Mouse (Mus musculus): Measurements from ENCODE around the gene Nbeal2.

Nbeal2 gene

GRCm38 (mm10) chr9:110645219-110645618 lies 8.7 kb downstream of the Nbeal2 start:
- no peak for DNase-seq (ENCODE audit: low spot score)

DNA sequence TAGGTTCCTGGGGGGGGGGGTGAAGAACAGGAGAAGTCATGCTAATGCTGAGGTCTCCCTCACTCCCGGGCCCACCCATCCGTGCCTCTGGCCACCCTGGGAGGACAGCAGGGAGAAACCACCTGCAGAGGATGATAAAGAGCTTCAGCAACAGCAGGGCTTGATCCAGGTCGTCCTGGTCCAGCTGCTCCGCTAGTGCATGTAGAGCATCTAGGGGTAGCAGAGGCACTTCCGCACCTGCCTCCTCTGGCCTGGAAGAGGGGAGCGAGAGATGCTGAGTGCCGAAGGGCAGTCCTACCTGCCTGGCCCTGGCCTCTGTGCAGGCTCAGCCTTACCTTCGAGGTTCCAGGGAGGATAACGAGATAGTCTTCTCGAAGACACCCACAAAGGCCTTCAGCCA lies 9.7 kb downstream of the Nbeal2 start:
- no peak for DNase-seq (ENCODE audit: low spot score)

GRCm38 (mm10) chr9:110643787-110644186 lies 10.2 kb downstream of the Nbeal2 start:
- no peak for DNase-seq (ENCODE audit: low spot score)

- DNase-seq (ENCODE audit: low spot score) = no peak
These were observed 11.0 kb downstream of the Nbeal2 start for GRCm38 (mm10) chr9:110642812-110643524.

DNA sequence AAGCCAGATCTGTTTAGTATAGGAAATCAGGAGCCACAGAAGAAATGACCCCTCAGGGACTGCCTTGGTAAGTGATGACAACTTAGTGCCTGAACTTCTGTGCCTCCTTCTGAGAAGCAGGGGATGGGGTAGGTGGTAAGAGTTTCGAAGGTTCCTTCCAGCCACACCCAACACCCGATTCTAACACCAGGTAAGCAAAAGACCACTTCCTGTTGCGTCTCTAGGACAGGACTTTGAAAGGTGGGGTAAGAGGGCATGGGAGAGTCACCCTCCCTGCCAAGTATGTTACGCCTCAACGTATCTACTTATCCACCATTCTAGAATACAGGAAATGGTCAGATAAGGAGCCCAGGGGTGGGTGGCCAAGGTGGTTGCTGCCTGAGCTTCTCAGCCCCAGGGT lies 13.0 kb downstream of the Nbeal2 start:
- DNase-seq (ENCODE audit: low spot score) = no peak

DNA sequence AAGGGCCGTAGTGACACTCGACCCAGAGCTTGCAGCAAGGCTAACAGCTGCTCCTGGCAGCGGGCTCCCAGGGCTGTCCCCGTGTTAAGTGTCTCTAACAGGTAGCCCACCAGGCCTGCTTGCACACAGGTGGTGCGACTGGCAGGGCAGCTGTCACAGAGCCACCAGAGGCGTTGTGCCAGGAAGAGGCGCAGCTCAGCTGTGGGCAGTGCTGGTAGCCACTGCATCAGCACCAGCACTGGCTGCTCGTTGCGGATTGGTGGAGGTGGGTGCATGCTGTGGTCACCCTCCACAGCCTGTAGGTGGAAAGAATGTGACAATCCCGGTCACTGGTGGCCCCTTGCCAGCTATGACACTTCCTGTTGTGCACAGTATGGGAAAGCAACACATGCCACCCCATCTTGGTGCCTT lies 15.3 kb downstream of the Nbeal2 start:
- no peak for DNase-seq (ENCODE audit: low spot score)

- DNase-seq (ENCODE audit: low spot score) = no peak
These were observed 18.7 kb downstream of the Nbeal2 start for GRCm38 (mm10) chr9:110635225-110635624.

DNA sequence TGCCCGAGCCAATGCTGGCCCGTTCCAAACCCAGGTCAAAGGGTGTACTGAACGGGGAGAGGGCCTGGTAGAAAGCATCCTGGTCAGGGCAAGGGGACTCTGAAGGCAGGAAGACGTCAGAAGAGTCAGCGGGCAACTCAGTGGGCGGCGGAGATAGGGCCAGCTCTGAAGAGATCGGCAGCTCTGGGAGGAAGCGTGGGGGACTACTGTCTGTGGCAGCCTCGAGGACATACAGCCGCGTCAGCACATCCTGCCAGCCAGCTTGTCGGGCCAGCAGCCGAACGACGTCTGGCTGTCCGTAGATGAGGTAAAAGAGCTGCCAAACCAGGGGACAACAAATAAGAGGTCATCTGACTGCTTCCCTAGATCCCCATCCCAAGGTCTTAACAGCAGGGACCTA lies 20.1 kb downstream of the Nbeal2 start:
- DNase-seq (ENCODE audit: low spot score) = no peak

DNA sequence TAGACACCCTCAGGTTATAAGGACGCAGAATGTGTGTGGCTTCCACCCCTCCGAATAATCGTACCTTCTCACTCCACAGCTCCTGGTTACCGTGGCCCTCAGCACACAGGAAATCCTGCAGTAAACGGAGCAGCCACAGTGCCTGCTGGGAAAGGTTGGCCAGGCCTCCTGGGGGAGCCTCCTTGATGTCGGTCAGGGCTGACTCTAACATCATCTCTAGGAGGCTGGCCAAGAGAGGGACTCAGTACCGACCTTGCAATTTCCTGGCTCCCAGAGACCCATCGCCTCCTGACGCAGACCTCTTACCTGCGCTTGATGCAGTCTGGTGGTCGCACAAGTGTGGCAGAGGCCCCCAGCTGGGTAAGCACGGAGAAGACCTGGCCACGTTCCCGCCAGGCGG lies 21.3 kb downstream of the Nbeal2 start:
- no peak for DNase-seq (ENCODE audit: low spot score)

GRCm38 (mm10) chr9:110631651-110632275 lies 22.2 kb downstream of the Nbeal2 start:
- no peak for DNase-seq (ENCODE audit: low spot score)

DNA sequence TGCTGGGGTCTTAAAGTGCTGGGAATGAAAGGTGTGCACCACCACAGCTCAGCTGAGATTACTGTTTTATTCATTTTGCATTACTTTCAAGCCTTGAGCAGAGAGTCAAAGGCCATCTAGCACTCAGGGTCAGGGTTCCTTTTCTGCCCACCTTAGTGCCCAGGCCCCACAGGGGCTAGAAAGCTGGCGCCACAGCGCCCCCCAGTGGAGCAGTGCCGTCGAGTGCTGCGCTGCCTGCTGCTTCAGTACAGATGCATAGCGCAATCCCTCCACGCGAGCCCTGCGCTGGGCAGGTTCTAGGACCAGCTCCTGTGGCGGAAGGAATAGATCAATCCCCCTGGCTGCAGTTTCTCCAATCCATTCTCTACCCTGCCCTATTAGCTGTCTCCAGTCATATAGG lies 22.8 kb downstream of the Nbeal2 start:
- DNase-seq (ENCODE audit: low spot score) = no peak

GRCm38 (mm10) chr9:110630171-110630570 lies 23.8 kb downstream of the Nbeal2 start:
- DNase-seq (ENCODE audit: low spot score) = no peak

- no peak for DNase-seq (ENCODE audit: low spot score)
These were observed 28.5 kb downstream of the Nbeal2 start for GRCm38 (mm10) chr9:110625350-110625908.

- DNase-seq (ENCODE audit: low spot score) = peak; percentile 83
These were observed 29.4 kb downstream of the Nbeal2 start, which contains the start of gene Nradd for GRCm38 (mm10) chr9:110624361-110625166. Gene Nradd, minus strand, starts transcription at chr9:110624452.

- DNase-seq (ENCODE audit: low spot score) = no peak
These were observed 30.4 kb downstream of the Nbeal2 start for GRCm38 (mm10) chr9:110623416-110624195.

GRCm38 (mm10) chr9:110622621-110623219 lies 31.2 kb downstream of the Nbeal2 start:
- no peak for DNase-seq (ENCODE audit: low spot score)

GRCm38 (mm10) chr9:110620685-110621084 lies 33.3 kb downstream of the Nbeal2 start:
- DNase-seq (ENCODE audit: low spot score) = no peak

- DNase-seq (ENCODE audit: low spot score) = no peak
These were observed 33.8 kb downstream of the Nbeal2 start for GRCm38 (mm10) chr9:110620180-110620579.

- DNase-seq (ENCODE audit: low spot score) = no peak
These were observed 36.9 kb downstream of the Nbeal2 start for GRCm38 (mm10) chr9:110617081-110617480.

- DNase-seq (ENCODE audit: low spot score) = no peak
These were observed 42.5 kb downstream of the Nbeal2 start for GRCm38 (mm10) chr9:110611471-110611870.

DNA sequence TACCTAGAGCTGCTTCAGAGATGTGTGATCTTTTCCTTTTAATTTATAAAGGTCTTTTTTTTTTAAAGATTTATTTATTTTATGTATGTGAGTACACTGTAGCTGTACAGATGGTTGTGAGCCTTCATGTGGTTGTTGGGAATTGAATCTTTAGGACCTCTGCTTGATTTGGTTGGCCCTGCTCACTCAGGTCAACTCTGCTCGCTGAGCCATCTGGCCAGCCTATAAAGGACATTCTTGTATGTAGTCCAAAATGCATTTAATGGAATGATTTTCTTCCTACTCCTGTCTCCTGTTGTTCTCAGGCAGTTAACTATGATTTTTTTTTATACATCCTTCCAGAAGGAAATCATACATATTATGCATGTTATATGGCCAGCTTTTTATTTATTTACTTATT lies 70.4 kb downstream of the Nbeal2 start:
- DNase-seq (ENCODE audit: low spot score) = no peak

Data from left cerebral cortex, adult 11 months (tissue).